Mouse (Mus musculus): ENCODE results near the gene Top2a.

Top2a gene

DNA sequence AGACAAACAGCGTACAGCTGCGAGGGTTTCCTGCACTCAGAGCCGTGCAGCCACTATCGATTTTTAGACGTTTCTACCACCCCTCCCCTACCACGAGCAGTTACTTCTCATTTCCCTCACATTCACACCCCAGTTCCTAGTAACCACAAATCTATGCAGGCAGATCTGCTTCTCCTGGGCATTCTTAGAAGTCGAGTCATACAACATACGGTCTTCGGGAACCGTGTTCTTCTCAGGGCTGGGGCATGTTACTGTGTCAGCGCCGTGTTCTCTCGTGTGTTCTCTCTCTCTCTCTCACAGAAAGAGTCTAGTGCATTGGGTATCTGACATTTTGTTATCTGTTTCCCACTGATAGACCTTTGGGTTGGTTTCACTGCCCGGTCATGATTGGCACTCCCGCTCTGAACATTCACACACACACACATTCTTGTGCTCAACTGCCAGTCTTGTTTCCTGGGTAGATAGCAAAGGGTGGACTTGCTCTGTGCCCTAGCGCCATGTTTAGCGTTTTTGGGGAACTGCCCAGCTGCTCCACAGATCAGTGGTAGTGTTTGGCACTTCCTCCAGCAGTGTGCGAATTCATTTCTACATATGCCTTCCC is 75.9 kb downstream of the Top2a start:
- DNase-seq, result no peak

DNA sequence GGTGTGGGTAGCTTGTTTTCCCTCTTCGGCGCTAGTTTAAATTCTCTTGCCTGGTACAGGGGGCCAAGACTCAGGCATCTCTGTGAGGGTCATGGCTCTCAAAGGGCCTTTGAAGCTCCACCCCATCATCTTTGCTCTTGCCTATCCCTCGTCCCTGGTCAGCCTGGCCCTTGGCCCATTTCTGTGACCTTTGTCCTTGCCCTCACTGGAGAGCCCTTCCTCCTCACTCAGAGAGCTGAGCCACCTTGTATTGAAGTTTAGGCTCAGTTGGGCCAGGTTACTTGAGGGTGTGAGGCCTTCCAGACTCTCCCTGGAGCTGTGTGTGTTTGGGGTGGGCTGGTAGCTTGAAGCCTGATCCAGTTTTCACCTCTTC is 78.4 kb downstream of the Top2a start:
- no peak for DNase-seq

DNA sequence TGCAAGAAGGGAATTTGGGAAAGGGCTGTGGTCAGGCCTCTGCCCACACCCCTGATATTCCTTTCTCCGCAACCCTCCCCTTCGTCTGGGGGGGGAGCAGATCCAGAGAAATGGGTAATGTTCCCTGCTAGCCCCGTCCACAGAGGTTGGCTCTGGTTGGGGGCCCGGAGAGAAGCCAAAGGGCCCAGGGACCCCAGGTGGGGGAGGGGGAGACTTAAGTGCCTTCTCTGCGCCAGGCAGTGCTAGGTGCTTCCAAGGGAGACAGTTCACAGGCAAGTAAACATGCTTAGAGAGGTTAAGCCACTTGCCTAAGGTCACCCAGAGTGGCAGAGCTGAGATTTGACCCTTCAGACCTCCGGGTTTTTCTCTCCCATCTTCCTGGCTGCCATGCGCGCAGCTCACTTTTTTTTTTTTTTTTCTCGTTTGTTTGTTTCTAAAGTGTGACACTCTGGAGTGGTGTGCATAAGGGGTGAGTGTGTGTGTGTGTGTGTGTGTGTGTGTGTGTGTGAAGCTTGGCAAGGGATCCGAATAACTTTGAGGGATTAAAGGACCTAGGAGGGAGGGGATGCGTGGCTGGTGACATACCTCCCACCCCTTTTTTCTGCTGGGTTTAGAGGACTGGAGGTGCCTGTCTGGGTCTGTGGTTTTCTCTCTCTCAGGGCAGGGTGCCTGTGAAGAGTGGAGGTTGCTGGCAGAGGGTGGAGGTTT is 78.9 kb downstream of the Top2a start:
- DNase-seq, result no peak

DNA sequence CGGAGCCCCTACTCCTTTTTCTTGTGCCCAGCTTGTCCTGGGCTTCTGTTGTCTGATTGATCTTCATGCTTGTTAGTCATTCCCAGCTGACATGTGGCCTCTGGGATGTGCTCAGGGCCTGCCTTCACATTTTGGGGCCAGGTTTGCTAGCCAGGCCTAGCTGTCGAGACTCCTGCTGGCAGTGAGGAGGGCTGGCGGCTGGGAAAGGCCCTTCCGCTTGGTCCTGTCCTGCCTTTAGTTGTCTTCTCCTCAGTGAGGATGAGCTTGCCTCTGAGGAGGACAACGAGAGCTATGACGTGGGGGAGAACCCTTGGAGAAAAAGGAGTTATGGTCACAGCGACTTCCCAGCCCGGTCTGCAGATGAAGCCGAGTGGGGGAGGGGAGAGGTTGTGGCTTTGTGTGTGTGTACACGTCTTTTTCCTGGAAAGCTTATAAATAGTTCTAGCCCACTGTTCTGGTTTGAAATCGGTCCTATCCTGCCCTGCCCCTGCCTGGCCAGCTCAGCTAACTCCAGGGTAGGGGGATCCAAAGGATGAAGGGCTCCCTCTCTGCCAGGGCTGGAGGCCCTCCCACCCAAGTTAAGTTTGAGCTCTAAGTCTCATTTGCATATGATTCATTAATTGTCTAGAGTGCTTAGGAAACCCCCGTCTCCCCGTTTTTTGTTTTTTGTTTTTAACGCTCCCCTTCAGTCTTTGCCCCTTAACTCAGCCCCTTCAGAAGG is 80.1 kb downstream of the Top2a start:
- no peak for DNase-seq
